Mouse (Mus musculus): ENCODE results near the gene Castor2.

DNA sequence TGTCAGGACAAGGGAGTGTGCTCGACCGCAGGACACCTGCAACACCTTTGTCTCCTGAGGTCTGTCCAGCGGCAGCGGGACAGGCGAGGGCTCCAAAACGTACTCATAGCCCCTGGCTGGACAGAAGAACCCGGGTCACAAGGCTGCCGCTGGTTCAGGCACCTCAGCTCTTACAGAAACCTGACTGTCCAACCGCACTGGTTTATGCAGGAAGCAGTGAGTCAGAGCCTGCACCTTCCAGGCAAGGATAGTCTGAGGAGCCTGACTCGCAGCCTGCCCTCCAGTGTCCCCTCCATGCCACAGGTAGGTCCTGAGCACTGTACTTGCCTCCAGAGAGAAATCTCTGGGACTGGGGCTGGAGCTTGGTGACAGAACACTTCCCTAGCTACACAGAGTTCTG lies 69.7 kb downstream of the Castor2 start:
- TF ChIP-seq CTCF (IDR thresholded peaks at IDR 0.05; ENCODE audit: insufficient read depth, low read length) = no peak
- no peak for TF ChIP-seq POLR2A (IDR thresholded peaks at IDR 0.05; ENCODE audit: borderline replicate concordance, extremely low read depth, low read depth, low read length)
